Comparison of ENCODE assay signal across 15 mouse cellular contexts in genomic region chr13:93122321-93122720, GRCm38 (mm10).
"Had no signal": no experiment of that assay in that cellular context is flagged by ENCODE, and none has a peak within 500 bp of the region (broad histone marks: within the 10 kb centered on the region; RNA-seq: fewer than 3 reads in every experiment).

No protein-coding gene starts in this region.

- H3K4me3 ChIP-seq: neural tube, embryonic 15.5 days; stomach, embryonic 15.5 days had no signal

- H3K9ac ChIP-seq: neural tube, embryonic 15.5 days; stomach, embryonic 15.5 days had no signal

- H3K27me3 ChIP-seq: neural tube, embryonic 15.5 days; stomach, embryonic 15.5 days had no signal

- H3K4me1 ChIP-seq: neural tube, embryonic 15.5 days; stomach, embryonic 15.5 days had no signal

- H3K9me3 ChIP-seq: neural tube, embryonic 15.5 days; stomach, embryonic 15.5 days had no signal

- H3K4me2 ChIP-seq: neural tube, embryonic 15.5 days; stomach, embryonic 15.5 days had no signal

- H3K27ac ChIP-seq: neural tube, embryonic 15.5 days; stomach, embryonic 15.5 days; stomach, postnatal 0 days had no signal

- H3K36me3 ChIP-seq: neural tube, embryonic 15.5 days; stomach, embryonic 15.5 days had no signal

- DNase-seq: retina, postnatal 1 day; right cerebral cortex, adult 18-20 months; right cerebral cortex, postnatal 14 days; right cerebral cortex, postnatal 25 days; right cerebral cortex, postnatal 4 days; spleen, adult 18-20 months; thymus, adult 18-20 months; thymus, adult 2 months; thymus, postnatal 14 days; thymus, postnatal 25 days; thymus, postnatal 36 days; thymus, postnatal 4 days had no signal
